Mouse (Mus musculus): ENCODE data around the gene Nupr1l. TPM values are rescaled to one million over a fixed set of nuclear protein-coding genes. Genes with fewer than 3 reads are reported as not detected.
"Not testable (repeated sequence)": the region's sequence is repeated elsewhere in the genome, so short reads cannot be mapped to it uniquely, and the experiment has no call there.

Gene Nupr1l
- polyA plus RNA-seq, 1 experiment from 2014 or later: 6.3 TPM

- Histone ChIP-seq H3K9ac (replicated peaks) (no peak overlapping the region), H3K27ac (no peak overlapping the region), H3K36me3 (no peaks in the 10 kb centered on the region), H3K4me3 (replicated peaks) (no peak overlapping the region), H3K4me2 (replicated peaks) (no peak overlapping the region), H3K27me3 (no peaks in the 10 kb centered on the region), H3K4me1 (replicated peaks) (no peaks in the 10 kb centered on the region), H3K9me3 (no peaks in the 10 kb centered on the region; the same call in 1 of the 2 replicates)
- ATAC-seq: no peak
- WGBS: 75% methylated on average over 8 of the region's 8 CpGs
Observed at GRCm38 (mm10) chr5:129919320-129919719, 11.0 kb downstream of the Nupr1l start.

GRCm38 (mm10) chr5:129921972-129922371, 13.6 kb downstream of the Nupr1l start:
- Histone ChIP-seq H3K4me3 (replicated peaks) (no peak overlapping the region), H3K36me3 (no peaks in the 10 kb centered on the region), H3K9me3 (no peaks in the 10 kb centered on the region; the same call in 1 of the 2 replicates), H3K27ac (no peak overlapping the region), H3K4me2 (replicated peaks) (no peak overlapping the region), H3K27me3 (no peaks in the 10 kb centered on the region), H3K4me1 (replicated peaks) (no peaks in the 10 kb centered on the region), H3K9ac (replicated peaks) (no peak overlapping the region)
- WGBS: 97% methylated on average over 4 of the region's 4 CpGs
- ATAC-seq: no peak

GRCm38 (mm10) chr5:129924820-129925452, 16.6 kb downstream of the Nupr1l start:
- WGBS: 92% methylated on average over 8 of the region's 8 CpGs
- Histone ChIP-seq H3K9me3 (no peaks in the 10 kb centered on the region; the same call in 1 of the 2 replicates), H3K27me3 (no peaks in the 10 kb centered on the region), H3K4me2 (replicated peaks) (no peak overlapping the region), H3K9ac (replicated peaks) (no peak overlapping the region), H3K4me3 (replicated peaks) (no peak overlapping the region), H3K4me1 (replicated peaks) (no peaks in the 10 kb centered on the region), H3K36me3 (no peaks in the 10 kb centered on the region), H3K27ac (no peak overlapping the region)
- ATAC-seq: no peak

- Histone ChIP-seq H3K27ac (no peak overlapping the region), H3K9ac (replicated peaks) (no peak overlapping the region), H3K27me3 (no peaks in the 10 kb centered on the region), H3K9me3 (no peaks in the 10 kb centered on the region; the same call in 1 of the 2 replicates), H3K36me3 (no peaks in the 10 kb centered on the region), H3K4me3 (replicated peaks) (no peak overlapping the region), H3K4me2 (replicated peaks) (no peak overlapping the region), H3K4me1 (replicated peaks) (no peaks in the 10 kb centered on the region)
- 81% methylated on average over 5 of the region's 5 CpGs for WGBS
- no peak for ATAC-seq
Observed at GRCm38 (mm10) chr5:129925933-129926332, 17.6 kb downstream of the Nupr1l start.

GRCm38 (mm10) chr5:129929924-129930855, 21.9 kb downstream of the Nupr1l start:
- 52% methylated on average over 9 of the region's 9 CpGs for WGBS
- no peak overlapping the region for H3K4me2 ChIP-seq (replicated peaks)
- H3K36me3 ChIP-seq: no peaks in the 10 kb centered on the region
- no peak overlapping the region for H3K9ac ChIP-seq (replicated peaks)
- no peaks in the 10 kb centered on the region for H3K4me1 ChIP-seq (replicated peaks)
- H3K4me3 ChIP-seq (replicated peaks): no peak overlapping the region
- H3K27ac ChIP-seq: no peak overlapping the region
- no peaks in the 10 kb centered on the region for H3K27me3 ChIP-seq
- H3K9me3 ChIP-seq: no peaks in the 10 kb centered on the region
- ATAC-seq: no peak

GRCm38 (mm10) chr5:129936941-129937340, 28.6 kb downstream of the Nupr1l start:
- no peaks in the 10 kb centered on the region for H3K36me3 ChIP-seq
- H3K27ac ChIP-seq: no peak overlapping the region
- no peak overlapping the region for H3K4me3 ChIP-seq (replicated peaks)
- H3K9ac ChIP-seq (replicated peaks): no peak overlapping the region
- no peaks in the 10 kb centered on the region for H3K27me3 ChIP-seq
- no peaks in the 10 kb centered on the region for H3K4me1 ChIP-seq (replicated peaks)
- H3K9me3 ChIP-seq: no peaks in the 10 kb centered on the region
- H3K4me2 ChIP-seq (replicated peaks): no peak overlapping the region
- 12% methylated on average over 4 of the region's 4 CpGs for WGBS
- no peak for ATAC-seq

GRCm38 (mm10) chr5:129940281-129940680, 31.9 kb downstream of the Nupr1l start:
- Histone ChIP-seq H3K9me3 (no peaks in the 10 kb centered on the region), H3K9ac (replicated peaks) (no peak overlapping the region), H3K4me1 (replicated peaks) (peaks cover 11% of the 10 kb centered on the region), H3K4me3 (replicated peaks) (no peak overlapping the region), H3K4me2 (replicated peaks) (no peak overlapping the region), H3K27me3 (no peaks in the 10 kb centered on the region), H3K36me3 (peaks cover 6% of the 10 kb centered on the region; the same call in 1 of the 2 replicates), H3K27ac (no peak overlapping the region)
- WGBS: 62% methylated on average over 2 of the region's 2 CpGs
- no peak for ATAC-seq

GRCm38 (mm10) chr5:129940736-129941494, 32.6 kb downstream of the Nupr1l start:
- peak overlapping the region; percentile 54 for H3K4me2 ChIP-seq (replicated peaks)
- peak overlapping the region; percentile 46 for H3K27ac ChIP-seq
- H3K27me3 ChIP-seq: no peaks in the 10 kb centered on the region
- ATAC-seq: no peak
- WGBS: 11% methylated on average over 9 of the region's 9 CpGs
- H3K36me3 ChIP-seq: peaks cover 9% of the 10 kb centered on the region; the same call in 1 of the 2 replicates
- H3K4me1 ChIP-seq (replicated peaks): peaks cover 11% of the 10 kb centered on the region
- H3K4me3 ChIP-seq (replicated peaks): peak overlapping the region; percentile 68
- no peaks in the 10 kb centered on the region for H3K9me3 ChIP-seq
- peak overlapping the region; percentile 51; the same call in 1 of the 2 replicates for H3K9ac ChIP-seq (replicated peaks)

GRCm38 (mm10) chr5:129941495-129942045, 33.2 kb downstream of the Nupr1l start, which contains the start of gene Vkorc1l1:
Vkorc1l1 (plus strand) TSS chr5:129941970.
- Histone ChIP-seq H3K27ac (peak within 1 kb of the TSS; percentile 73), H3K9ac (replicated peaks) (peak within 1 kb of the TSS; percentile 83), H3K4me1 (replicated peaks) (peaks cover 11% of the 10 kb centered on the region), H3K9me3 (no peaks in the 10 kb centered on the region), H3K4me2 (replicated peaks) (peak within 1 kb of the TSS; percentile 78), H3K4me3 (replicated peaks) (peak within 1 kb of the TSS; percentile 68), H3K27me3 (no peaks in the 10 kb centered on the region), H3K36me3 (peaks cover 9% of the 10 kb centered on the region; the same call in 1 of the 2 replicates)
- peak; percentile 94 for ATAC-seq
- under 1% methylated on average over 58 of the region's 59 CpGs for WGBS

- Histone ChIP-seq H3K4me2 (replicated peaks) (peak overlapping the region; percentile 78), H3K4me3 (replicated peaks) (peak overlapping the region; percentile 68), H3K9ac (replicated peaks) (peak overlapping the region; percentile 83), H3K4me1 (replicated peaks) (peaks cover 11% of the 10 kb centered on the region), H3K27ac (peak overlapping the region; percentile 73), H3K36me3 (peaks cover 12% of the 10 kb centered on the region; the same call in 1 of the 2 replicates)
- peak; percentile 87 for ATAC-seq
- not testable (repeated sequence) for H3K27me3 ChIP-seq, H3K9me3 ChIP-seq
- 0% methylated on average over 42 of the region's 82 CpGs for WGBS
Observed at GRCm38 (mm10) chr5:129942073-129942939, 34.0 kb downstream of the Nupr1l start.

- no peak overlapping the region for H3K4me2 ChIP-seq (replicated peaks)
- peaks cover 12% of the 10 kb centered on the region; the same call in 1 of the 2 replicates for H3K36me3 ChIP-seq
- H3K4me3 ChIP-seq (replicated peaks): no peak overlapping the region
- no peaks in the 10 kb centered on the region for H3K9me3 ChIP-seq
- 91% methylated on average over 1 of the region's 1 CpGs for WGBS
- no peak for ATAC-seq
- H3K27me3 ChIP-seq: no peaks in the 10 kb centered on the region
- peaks cover 11% of the 10 kb centered on the region for H3K4me1 ChIP-seq (replicated peaks)
- H3K9ac ChIP-seq (replicated peaks): no peak overlapping the region
- H3K27ac ChIP-seq: no peak overlapping the region
Observed at GRCm38 (mm10) chr5:129943402-129943801, 35.1 kb downstream of the Nupr1l start.

Data from midbrain, embryonic 13.5 days (tissue).